Mouse (Mus musculus) heart, adult 2 months (tissue): ENCODE data around the gene Adgb.

ENCODE experiments used
- CTCF ChIP-seq: fragments of 200-600 bp; IDR thresholded peaks from 2 replicates; pipeline ENCODE4 v1.8.1; 2022; ENCODE audit warnings: antibody characterized with exemption, mild to moderate bottlenecking, moderate library complexity
- POLR2A ChIP-seq: fragments of 200-500 bp; IDR thresholded peaks from 2 replicates; pipeline ENCODE4 v1.6.1; 2011; ENCODE audit warnings: mild to moderate bottlenecking, low read depth, low read length, control low read depth; ENCODE audit not compliant: insufficient read depth

DNA sequence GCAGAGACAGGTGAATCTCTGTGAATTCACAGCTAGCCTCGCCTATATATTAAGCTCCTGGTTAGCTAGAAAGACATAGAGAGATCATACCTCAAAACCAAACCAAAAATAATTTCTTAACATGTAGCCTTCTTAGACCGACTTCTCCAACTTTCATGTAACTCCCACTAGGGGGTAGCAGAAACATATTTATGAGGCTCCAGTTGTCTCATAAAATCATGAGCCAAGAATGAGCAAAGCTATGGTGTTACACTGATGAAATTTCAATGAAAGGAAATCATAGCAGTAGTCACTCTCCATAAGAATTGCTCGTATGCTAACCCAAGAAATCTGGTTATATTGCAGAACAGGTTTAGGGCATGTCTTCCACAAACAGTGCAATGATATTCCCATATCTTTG, 64.0 kb downstream of the Adgb start:
- peak; percentile 77 for TF ChIP-seq CTCF
- TF ChIP-seq POLR2A: no peak
